In genomic region chrX:137142546-137142945, GRCm38 (mm10) we compare ENCODE assay signal across 14 mouse cellular contexts. TPM values are rescaled to one million over a fixed set of nuclear protein-coding genes. Genes with fewer than 3 reads are reported as not detected.
A peak's percentile ranks its signal among the peaks of the same experiment; 100 is the strongest.
DNase-seq lines count a peak whose midpoint lies in the region; ATAC-seq and TF ChIP-seq lines count a peak whose summit lies in the region.
"Had no signal": no experiment of that assay in that cellular context is flagged by ENCODE, and none has a peak within 500 bp of the region (broad histone marks: within the 10 kb centered on the region; RNA-seq: fewer than 3 reads in every experiment).

No protein-coding gene starts in this region.

- WGBS in hindbrain, postnatal 0 days = 39% methylated on average over 2 of the region's 2 CpGs
- 30% methylated on average over 2 of the region's 2 CpGs for WGBS in hindbrain, embryonic 12.5 days
- 17% methylated on average over 2 of the region's 2 CpGs for WGBS in embryonic facial prominence, embryonic 11.5 days

- no peak overlapping the region for H3K27ac ChIP-seq in hindbrain, postnatal 0 days
- no peak overlapping the region for H3K27ac ChIP-seq in hindbrain, embryonic 12.5 days
- H3K27ac ChIP-seq in ES-E14 (ENCODE audit: insufficient read depth, low read depth, low read length, poor library complexity, severe bottlenecking) = no peak overlapping the region
- no peak overlapping the region for H3K27ac ChIP-seq in embryonic facial prominence, embryonic 11.5 days (replicated peaks; ENCODE audit: low read depth, low read length)
- H3K27ac ChIP-seq: forebrain, embryonic 15.5 days; limb, embryonic 15.5 days; neural tube, embryonic 15.5 days had no signal

- no peak overlapping the region for H3K4me3 ChIP-seq in hindbrain, postnatal 0 days (ENCODE audit: low read length)
- no peak overlapping the region for H3K4me3 ChIP-seq in hindbrain, embryonic 12.5 days
- no peak overlapping the region for H3K4me3 ChIP-seq in ES-E14 (ENCODE audit: insufficient read depth in 1 of 2, low read depth in 1 of 2, low read length in 2 of 2, poor library complexity in 1 of 2, severe bottlenecking in 1 of 2)
- no peak overlapping the region for H3K4me3 ChIP-seq in embryonic facial prominence, embryonic 11.5 days (ENCODE audit: low read depth, low read length)
- H3K4me3 ChIP-seq: forebrain, embryonic 15.5 days; limb, embryonic 15.5 days; megakaryocyte, embryonic 14.5 days; neural tube, embryonic 15.5 days had no signal

- in situ Hi-C loops in ES-E14 (cut with MboI; ENCODE audit: low sequenced_read_pairs in 2 of 2, unreplicated experiment in 2 of 2) = no loop called here

- ATAC-seq in hindbrain, postnatal 0 days = no peak
- no peak for ATAC-seq in hindbrain, embryonic 12.5 days (ENCODE audit: low FRiP score)
- no peak for ATAC-seq in embryonic facial prominence, embryonic 11.5 days (replicated peaks; ENCODE audit: insufficient number of reproducible peaks, low FRiP score, low TSS enrichment, low read depth)
- ATAC-seq: forebrain, embryonic 15.5 days had no signal

- no peaks in the 10 kb centered on the region for H3K4me1 ChIP-seq in hindbrain, postnatal 0 days (ENCODE audit: insufficient read depth, low read length)
- H3K4me1 ChIP-seq in hindbrain, embryonic 12.5 days = no peaks in the 10 kb centered on the region
- no peaks in the 10 kb centered on the region for H3K4me1 ChIP-seq in ES-E14 (ENCODE audit: control insufficient read depth in 2 of 2, insufficient read depth in 2 of 2, low read length in 2 of 2, poor library complexity in 1 of 2)
- H3K4me1 ChIP-seq in embryonic facial prominence, embryonic 11.5 days (ENCODE audit: control insufficient read depth, insufficient read depth, low read length) = no peaks in the 10 kb centered on the region
- H3K4me1 ChIP-seq: forebrain, embryonic 15.5 days; limb, embryonic 15.5 days; megakaryocyte, embryonic 14.5 days; neural tube, embryonic 15.5 days had no signal

- no peaks in the 10 kb centered on the region for H3K36me3 ChIP-seq in hindbrain, postnatal 0 days (ENCODE audit: insufficient read depth, low read length)
- no peaks in the 10 kb centered on the region for H3K36me3 ChIP-seq in hindbrain, embryonic 12.5 days
- no peaks in the 10 kb centered on the region for H3K36me3 ChIP-seq in ES-E14 (ENCODE audit: control insufficient read depth, insufficient read depth, low read length, poor library complexity, severe bottlenecking)
- H3K36me3 ChIP-seq in embryonic facial prominence, embryonic 11.5 days (replicated peaks; ENCODE audit: control insufficient read depth, insufficient read depth, low read depth, low read length) = no peaks in the 10 kb centered on the region
- H3K36me3 ChIP-seq: forebrain, embryonic 15.5 days; limb, embryonic 15.5 days; neural tube, embryonic 15.5 days had no signal

- no peak overlapping the region for H3K9ac ChIP-seq in hindbrain, postnatal 0 days (replicated peaks; ENCODE audit: low read length)
- no peak overlapping the region for H3K9ac ChIP-seq in hindbrain, embryonic 12.5 days
- no peak overlapping the region for H3K9ac ChIP-seq in ES-E14 (ENCODE audit: insufficient read depth, low read depth, low read length, poor library complexity, severe bottlenecking)
- no peak overlapping the region for H3K9ac ChIP-seq in embryonic facial prominence, embryonic 11.5 days (replicated peaks; ENCODE audit: low read length)
- H3K9ac ChIP-seq: forebrain, embryonic 15.5 days; limb, embryonic 15.5 days; neural tube, embryonic 15.5 days had no signal

- H3K4me2 ChIP-seq in hindbrain, postnatal 0 days (ENCODE audit: low read depth, low read length) = no peak overlapping the region
- no peak overlapping the region for H3K4me2 ChIP-seq in hindbrain, embryonic 12.5 days (replicated peaks)
- H3K4me2 ChIP-seq in embryonic facial prominence, embryonic 11.5 days (ENCODE audit: low read depth, low read length) = no peak overlapping the region
- H3K4me2 ChIP-seq: forebrain, embryonic 15.5 days; limb, embryonic 15.5 days; neural tube, embryonic 15.5 days had no signal

- H3K9me3 ChIP-seq in hindbrain, postnatal 0 days (ENCODE audit: low read length) = no peaks in the 10 kb centered on the region
- no peaks in the 10 kb centered on the region for H3K9me3 ChIP-seq in hindbrain, embryonic 12.5 days (replicated peaks)
- H3K9me3 ChIP-seq in ES-E14 (ENCODE audit: control insufficient read depth, insufficient read depth, low read depth, low read length) = no peaks in the 10 kb centered on the region
- H3K9me3 ChIP-seq in embryonic facial prominence, embryonic 11.5 days (replicated peaks; ENCODE audit: control insufficient read depth, low read length) = no peaks in the 10 kb centered on the region
- H3K9me3 ChIP-seq: forebrain, embryonic 15.5 days; limb, embryonic 15.5 days; neural tube, embryonic 15.5 days had no signal

- peak; percentile 33; the same call in 1 of the 2 replicates for TF ChIP-seq CTCF in hindbrain, postnatal 0 days (IDR thresholded peaks at IDR 0.05; ENCODE audit: low read depth)

- no peak for DNase-seq in hindbrain, postnatal 0 days (ENCODE audit: low spot score)
- peak; percentile 59 for DNase-seq in 3T3-L1 (ENCODE audit: low read depth, low spot score)
- DNase-seq in ES-E14 (ENCODE audit: low read depth, low spot score) = peak; percentile 40
- DNase-seq in embryonic facial prominence, embryonic 11.5 days (ENCODE audit: low spot score) = peak; percentile 17
- no peak for DNase-seq in cerebellum, adult 9-10 months
- no peak for DNase-seq in frontal cortex, postnatal 14 days (ENCODE audit: low spot score in 2 of 2)
- no peak for DNase-seq in layer of hippocampus, postnatal 25 days (ENCODE audit: extremely low spot score in 1 of 2, low spot score in 1 of 2)
- DNase-seq: embryo, embryonic 11 days; layer of hippocampus, adult 9-11 months had no signal

- no peaks in the 10 kb centered on the region for H3K27me3 ChIP-seq in hindbrain, postnatal 0 days (ENCODE audit: insufficient read depth, low read length)
- H3K27me3 ChIP-seq in hindbrain, embryonic 12.5 days = no peaks in the 10 kb centered on the region
- H3K27me3 ChIP-seq in embryonic facial prominence, embryonic 11.5 days (ENCODE audit: control insufficient read depth, insufficient read depth, low read length) = no peaks in the 10 kb centered on the region
- H3K27me3 ChIP-seq: forebrain, embryonic 15.5 days; limb, embryonic 15.5 days; neural tube, embryonic 15.5 days had no signal

TF ChIP-seq in ES-E14, 5 proteins besides CTCF, POLR2A, EP300 and RAD21:
- TF ChIP-seq MAFK (IDR thresholded peaks at IDR 0.05; ENCODE audit: insufficient read depth, low read depth, low read length) = no peak
- no peak for TF ChIP-seq HCFC1 (IDR thresholded peaks at IDR 0.05; ENCODE audit: borderline replicate concordance, insufficient read depth, low read length)
- TF ChIP-seq CHD2 (IDR thresholded peaks at IDR 0.05; ENCODE audit: low read depth, low read length) = no peak

RNA-seq across cellular contexts. Expression of gene Esx1, which starts 20.7 kb away (rescaled TPM):
- total RNA-seq in hindbrain, postnatal 0 days (2014; rRNA removed) = not detected in 2 replicates
- polyA plus RNA-seq in hindbrain, postnatal 0 days (2015; fragmentation: Nextera tagmentation; extraction: Ambion mirVana) = not detected in 2 replicates
- not detected in 2 replicates for polyA plus RNA-seq in hindbrain, embryonic 12.5 days (2016; fragmentation: Nextera tagmentation; extraction: Ambion mirVana)
- total RNA-seq in ES-E14 (2012; rRNA removed) = 0.48 and 2.3 TPM in 2 replicates
- not detected in 2 replicates for polyA plus RNA-seq in embryonic facial prominence, embryonic 11.5 days (2014; fragmentation: Nextera tagmentation; extraction: Ambion mirVana)
- total RNA-seq in layer of hippocampus, postnatal 25 days (2021) = not detected
- polyA plus RNA-seq: forebrain, embryonic 15.5 days; limb, embryonic 15.5 days; neural tube, embryonic 15.5 days had no signal

Comparison
In these comparisons a context has a peak if more than half of its experiments do, and no peak if none do; other contexts are left out.
1. DNase-seq: peak in 3T3-L1 (single experiment), ES-E14 (single experiment) and embryonic facial prominence, embryonic 11.5 days (single experiment); none in hindbrain, postnatal 0 days (single experiment), cerebellum, adult 9-10 months (single experiment), frontal cortex, postnatal 14 days (0 of 2) and layer of hippocampus, postnatal 25 days (0 of 2).